20 mouse cellular contexts compared by ENCODE assay signal in genomic region chr7:55855597-55855996, GRCm38 (mm10). TPM values are rescaled to one million over a fixed set of nuclear protein-coding genes. Genes with fewer than 3 reads are reported as not detected.
A peak's percentile ranks its signal among the peaks of the same experiment; 100 is the strongest.
DNase-seq lines count a peak whose midpoint lies in the region; ATAC-seq and TF ChIP-seq lines count a peak whose summit lies in the region.
"Had no signal": no experiment of that assay in that cellular context is flagged by ENCODE, and none has a peak within 500 bp of the region (broad histone marks: within the 10 kb centered on the region; RNA-seq: fewer than 3 reads in every experiment).

No protein-coding gene starts in this region.

- H3K4me1 ChIP-seq in megakaryocyte, embryonic 14.5 days = peaks cover 96% of the 10 kb centered on the region

- TF ChIP-seq CTCF in left cerebral cortex, adult 2 months (IDR thresholded peaks at IDR 0.05) = no peak

- no peak overlapping the region for H3K4me3 ChIP-seq in left cerebral cortex, adult 2 months
- H3K4me3 ChIP-seq in megakaryocyte, embryonic 14.5 days (replicated peaks) = peak overlapping the region; percentile 48
- H3K4me3 ChIP-seq: erythroblast, embryonic 14.5 days; heart, embryonic 13.5 days; liver, embryonic 15.5 days; neural tube, embryonic 15.5 days had no signal

- peak; percentile 30 for ATAC-seq in activated CD4-positive, CD25-positive, alpha-beta regulatory T cell, adult 4 months
- ATAC-seq: intestine, embryonic 16.5 days had no signal

- no peaks in the 10 kb centered on the region for H3K27me3 ChIP-seq in megakaryocyte, embryonic 14.5 days (replicated peaks)
- H3K27me3 ChIP-seq: heart, embryonic 13.5 days; liver, embryonic 15.5 days; neural tube, embryonic 15.5 days had no signal

- intact Hi-C loops in left cerebral cortex, adult 2 months (cut with DNase I) = no loop called here

- no peak for DNase-seq in left cerebral cortex, adult 2 months (ENCODE audit: extremely low spot score in 1 of 2, low spot score in 2 of 2)
- no peak for DNase-seq in left cerebral cortex, adult 8-10 months (ENCODE audit: low spot score in 2 of 2)
- DNase-seq in B cell, adult 2 months = peak; percentile 28 to 38
- DNase-seq in urinary bladder, postnatal 36 days (ENCODE audit: low spot score in 2 of 2) = no peak
- DNase-seq in adrenal gland, postnatal 36 days = no peak
- DNase-seq in adrenal gland, postnatal 10 days = no peak
- DNase-seq: adrenal gland, postnatal 14 days; cerebellum, adult 9-10 months; embryo, embryonic 11 days; gastrocnemius, postnatal 14 days; kidney, postnatal 14 days; layer of hippocampus, postnatal 36 days; thymus, postnatal 14 days had no signal

- H3K36me3 ChIP-seq in megakaryocyte, embryonic 14.5 days (replicated peaks; ENCODE audit: low read length) = peaks cover 34% of the 10 kb centered on the region
- H3K36me3 ChIP-seq: liver, embryonic 15.5 days; neural tube, embryonic 15.5 days had no signal

- no peaks in the 10 kb centered on the region for H3K9me3 ChIP-seq in megakaryocyte, embryonic 14.5 days
- H3K9me3 ChIP-seq: heart, embryonic 13.5 days; liver, embryonic 15.5 days; neural tube, embryonic 15.5 days had no signal

- H3K27ac ChIP-seq in left cerebral cortex, adult 2 months = peak overlapping the region; percentile 24
- H3K27ac ChIP-seq: heart, embryonic 13.5 days; liver, embryonic 15.5 days; neural tube, embryonic 15.5 days had no signal

RNA-seq across cellular contexts. Expression of gene Cyfip1, which starts 14.1 kb away (rescaled TPM):
- total RNA-seq in left cerebral cortex, adult 2 months (2021) = 10 to 100 TPM; 68.1 to 75.4 TPM
- 10 to 100 TPM; 78.3 to 86.9 (median 81.4) TPM for total RNA-seq in left cerebral cortex, adult 8-10 months (2022)
- polyA plus RNA-seq in activated CD4-positive, CD25-positive, alpha-beta regulatory T cell, adult 4 months (2017; shearing (Covaris generic)) = 10 to 100 TPM; 67.1 to 75.8 TPM
- polyA plus RNA-seq in megakaryocyte, embryonic 14.5 days (2012; ENCODE audit: insufficient read depth, low replicate concordance) = 4.0 and 10.6 TPM in 2 replicates
- total RNA-seq in adrenal gland, postnatal 36 days (2021) = 10 to 100 TPM; 72.0 to 92.1 TPM
- 10 to 100 TPM; 64.4 to 72.4 TPM for total RNA-seq in adrenal gland, postnatal 10 days (2021)

Comparison
In these comparisons a context has a peak if more than half of its experiments do, and no peak if none do; other contexts are left out.
1. DNase-seq: peak in B cell, adult 2 months (2 of 2); none in left cerebral cortex, adult 2 months (0 of 2), left cerebral cortex, adult 8-10 months (0 of 2), urinary bladder, postnatal 36 days (0 of 2), adrenal gland, postnatal 36 days (0 of 2) and adrenal gland, postnatal 10 days (single experiment).